Mouse (Mus musculus) bone marrow, adult 2 months (tissue): ENCODE data around the gene Dpp9. TPM values are rescaled to one million over a fixed set of nuclear protein-coding genes. Genes with fewer than 3 reads are reported as not detected.
A peak's percentile ranks its signal among the peaks of the same experiment; 100 is the strongest.

Experiments used
- H3K27ac ChIP-seq: fragments of 200-500 bp; 2 replicates; pipeline ENCODE4 v1.5.1; 2012; ENCODE audit warnings: low read depth, mild to moderate bottlenecking, control low read depth, inconsistent platforms, low read length; ENCODE audit not compliant: control insufficient read depth, poor library complexity, insufficient read depth
- H3K4me1 ChIP-seq: fragments of 200-500 bp; 2 replicates; pipeline ENCODE4 v1.6.1; 2011; ENCODE audit warnings: low read length; ENCODE audit not compliant: control insufficient read depth, insufficient read depth
- H3K4me3 ChIP-seq: fragments of 200-500 bp; replicated peaks from 2 replicates; pipeline ENCODE3; 2011; ENCODE audit warnings: mild to moderate bottlenecking, low read depth, low read length, control low read depth; ENCODE audit not compliant: control insufficient read depth
- CTCF ChIP-seq: fragments of 200-500 bp; IDR thresholded peaks from 2 replicates; pipeline ENCODE4 v1.5.1; 2011; ENCODE audit warnings: low read length, control low read depth; ENCODE audit not compliant: control insufficient read depth, insufficient read depth
- POLR2A ChIP-seq: fragments of 200-500 bp; IDR thresholded peaks from 2 replicates; pipeline ENCODE4 v1.6.1; 2011; ENCODE audit warnings: low read depth, mild to moderate bottlenecking, control low read depth, low read length, borderline replicate concordance; ENCODE audit not compliant: control insufficient read depth
- WGBS: fragments of 180-500 bp; shearing (Covaris S2); methylation state at CpG from one replicate; pipeline ENCODE4 v1.1.7; 2018; 5-methylcytosine and 5-hydroxymethylcytosine counted together
- polyA plus RNA-seq: library from polyadenylated mRNA; stranded (reverse); fragments of >200 nt; gene quantifications from 2 replicates; pipeline ENCODE4 v1.2.4, GENCODE M21; 2011; ENCODE audit warnings: low replicate concordance; ENCODE audit not compliant: missing spikeins, insufficient read depth, insufficient read length

The Dpp9 gene
- polyA plus RNA-seq, 1 experiment = 8.9 TPM

DNA sequence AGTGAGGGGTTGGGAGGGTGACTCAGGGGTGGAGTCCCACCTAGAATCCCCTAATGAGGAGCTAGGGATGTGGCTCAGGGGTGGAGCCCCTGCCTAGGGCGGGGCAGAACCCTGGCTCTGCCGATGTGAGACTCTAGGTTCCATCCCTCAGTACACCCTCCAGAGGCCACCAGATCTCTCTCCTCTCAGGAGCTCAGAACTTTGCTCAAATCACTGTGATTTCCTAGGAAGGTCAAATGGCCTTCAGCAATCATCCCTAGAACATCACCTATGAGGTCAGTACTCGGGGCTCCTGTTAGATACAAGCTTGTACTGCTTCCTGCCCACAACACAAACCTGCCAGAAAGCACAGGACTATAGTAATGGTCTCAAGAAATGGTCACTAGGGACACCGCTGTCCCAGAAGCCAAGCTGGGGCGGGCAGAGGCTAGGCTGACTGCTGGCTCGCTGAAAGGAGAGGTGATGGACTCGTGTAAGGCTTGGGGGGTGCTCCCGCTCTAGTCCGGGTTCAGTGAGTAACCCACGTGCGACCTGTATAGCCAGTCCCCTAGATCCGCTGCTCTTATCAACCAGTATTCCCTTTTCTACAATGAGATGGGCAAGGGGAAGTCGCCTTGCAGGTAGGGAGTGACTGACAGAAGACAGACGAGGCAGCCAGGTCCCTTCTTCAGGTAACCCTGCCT, 35.6 kb downstream of the Dpp9 start:
- TF ChIP-seq POLR2A = no peak
- no peak for TF ChIP-seq CTCF
- WGBS = 2% methylated on average over 14 of the region's 14 CpGs
- H3K4me3 ChIP-seq = peak overlapping the region; percentile 85
- peak overlapping the region; percentile 49 for H3K27ac ChIP-seq
- H3K4me1 ChIP-seq = no peaks in the 10 kb centered on the region; the same call in 1 of the 2 replicates

DNA sequence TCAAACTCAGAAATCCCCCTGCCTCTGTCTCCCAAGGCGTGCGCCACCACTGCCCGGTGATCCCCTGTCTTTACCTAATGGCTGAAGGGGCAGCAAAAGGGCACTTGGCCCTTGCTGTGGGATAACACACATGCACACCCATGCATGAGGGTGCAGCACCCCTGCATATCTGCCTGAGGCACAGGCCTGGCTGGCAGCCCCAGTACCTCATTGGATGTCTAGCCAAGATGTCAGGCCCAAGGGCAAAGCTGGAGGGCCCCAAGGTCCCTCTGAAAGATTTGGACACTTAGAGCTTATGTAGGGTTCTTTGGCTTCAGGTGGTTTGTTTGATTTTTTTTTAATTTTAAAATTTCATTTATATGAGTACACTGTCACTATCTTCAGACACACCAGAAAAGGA, 43.3 kb downstream of the Dpp9 start:
- Histone ChIP-seq H3K4me1 (no peaks in the 10 kb centered on the region), H3K27ac (no peak overlapping the region), H3K4me3 (no peak overlapping the region)
- TF ChIP-seq CTCF (no peak), POLR2A (no peak)
- 89% methylated on average over 3 of the region's 3 CpGs for WGBS

DNA sequence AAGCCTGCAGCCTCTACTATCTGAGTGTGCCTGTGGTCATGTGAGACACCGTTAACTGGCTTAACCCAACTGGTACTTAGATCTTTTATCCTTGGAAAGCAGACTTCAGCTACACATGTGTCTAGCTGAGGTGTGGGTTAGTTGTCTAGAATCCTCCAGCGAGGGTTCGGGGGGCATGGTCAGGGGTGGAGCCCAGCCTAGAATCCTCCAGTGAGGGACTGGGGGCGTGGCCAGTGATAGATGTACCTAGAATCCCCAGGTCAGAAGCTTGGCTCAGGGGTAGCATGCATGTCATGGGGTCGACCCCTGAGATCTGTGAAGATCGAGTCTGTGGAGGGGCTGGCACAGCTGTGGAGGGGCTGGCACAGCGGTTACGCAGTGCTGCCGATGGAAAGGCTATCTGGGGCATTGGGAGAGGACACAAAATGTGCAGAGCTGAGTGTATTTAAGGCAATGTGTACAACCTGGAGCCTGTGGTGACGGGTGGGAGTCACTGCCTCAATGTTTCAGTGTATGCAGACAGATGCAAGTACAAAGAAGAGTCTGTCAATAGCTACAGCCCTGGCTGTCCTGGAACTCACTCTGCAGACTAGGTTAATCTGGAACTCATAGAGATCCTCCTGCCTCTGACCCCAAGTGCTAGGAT, 45.2 kb downstream of the Dpp9 start:
- Histone ChIP-seq H3K4me3 (no peak overlapping the region), H3K4me1 (no peaks in the 10 kb centered on the region), H3K27ac (no peak overlapping the region)
- 76% methylated on average over 10 of the region's 10 CpGs for WGBS
- no peak for TF ChIP-seq POLR2A
- no peak for TF ChIP-seq CTCF

DNA sequence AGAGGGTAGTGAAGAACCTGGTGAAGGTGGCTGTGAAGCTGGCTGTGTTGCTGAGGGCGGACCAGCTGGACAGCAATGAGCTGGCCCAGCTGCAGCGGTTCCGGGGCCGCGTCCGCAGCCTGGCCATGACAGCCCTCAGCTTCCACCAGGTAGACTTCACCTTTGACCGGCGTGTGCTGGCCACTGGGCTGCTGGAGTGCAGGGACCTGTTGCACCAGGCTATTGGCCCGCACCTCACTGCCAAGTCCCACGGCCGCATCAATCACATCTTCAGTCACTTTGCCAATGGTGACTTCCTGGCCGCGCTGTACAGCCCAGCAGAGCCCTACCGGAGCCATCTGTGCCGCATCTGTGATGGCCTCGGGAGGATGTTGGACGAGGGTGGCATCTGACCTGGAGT, 46.8 kb downstream of the Dpp9 start:
- 91% methylated on average over 17 of the region's 17 CpGs for WGBS
- no peak for TF ChIP-seq POLR2A
- TF ChIP-seq CTCF = no peak

DNA sequence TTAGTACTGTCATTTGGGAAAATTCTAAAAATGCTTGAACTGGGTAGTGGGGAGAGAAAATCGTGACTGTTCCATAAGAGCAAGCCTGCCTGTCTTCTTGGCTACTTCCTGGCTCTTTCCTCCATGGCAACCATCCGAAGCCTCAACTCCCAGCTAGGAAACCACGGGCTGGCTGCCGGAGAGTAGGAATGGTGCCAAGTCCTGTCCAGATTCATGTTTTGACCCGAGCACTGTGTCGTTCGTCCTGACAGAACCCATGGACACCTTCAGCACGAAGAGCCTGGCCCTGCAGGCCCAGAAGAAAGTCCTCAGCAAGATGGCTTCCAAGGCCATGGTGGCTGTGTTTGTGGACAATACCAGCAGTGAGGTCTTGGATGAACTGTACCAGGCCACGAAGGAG, 47.2 kb downstream of the Dpp9 start:
- TF ChIP-seq CTCF (no peak), POLR2A (no peak)
- 80% methylated on average over 9 of the region's 9 CpGs for WGBS
- Histone ChIP-seq H3K27ac (no peak overlapping the region), H3K4me3 (no peak overlapping the region), H3K4me1 (no peaks in the 10 kb centered on the region)

More for the DNA sequence above, 46.8 kb downstream of the Dpp9 start:
- Histone ChIP-seq H3K4me1 (no peaks in the 10 kb centered on the region), H3K4me3 (no peak overlapping the region), H3K27ac (no peak overlapping the region)

DNA sequence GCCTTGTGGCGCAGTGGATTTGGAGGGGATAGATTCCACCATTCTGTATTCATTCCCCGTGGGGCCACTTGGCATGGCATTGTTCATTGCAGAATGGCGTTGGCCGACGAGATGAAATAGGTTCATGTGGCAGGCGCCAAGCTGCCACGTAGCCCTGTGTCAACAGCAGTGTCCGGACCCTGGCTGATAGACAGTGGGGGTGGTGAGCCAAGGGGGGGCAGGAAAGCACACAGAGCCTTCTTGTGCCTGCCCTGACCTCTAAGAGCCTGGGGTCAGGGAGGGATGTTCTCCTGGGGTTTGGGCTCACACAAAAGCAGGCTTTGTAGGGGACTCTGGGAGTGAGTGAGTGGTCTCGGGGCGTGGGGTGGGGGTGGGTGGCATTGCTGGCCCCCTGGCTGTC, 48.1 kb downstream of the Dpp9 start:
- 78% methylated on average over 10 of the region's 10 CpGs for WGBS
- Histone ChIP-seq H3K4me3 (no peak overlapping the region), H3K4me1 (no peaks in the 10 kb centered on the region), H3K27ac (no peak overlapping the region)
- TF ChIP-seq POLR2A = no peak

DNA sequence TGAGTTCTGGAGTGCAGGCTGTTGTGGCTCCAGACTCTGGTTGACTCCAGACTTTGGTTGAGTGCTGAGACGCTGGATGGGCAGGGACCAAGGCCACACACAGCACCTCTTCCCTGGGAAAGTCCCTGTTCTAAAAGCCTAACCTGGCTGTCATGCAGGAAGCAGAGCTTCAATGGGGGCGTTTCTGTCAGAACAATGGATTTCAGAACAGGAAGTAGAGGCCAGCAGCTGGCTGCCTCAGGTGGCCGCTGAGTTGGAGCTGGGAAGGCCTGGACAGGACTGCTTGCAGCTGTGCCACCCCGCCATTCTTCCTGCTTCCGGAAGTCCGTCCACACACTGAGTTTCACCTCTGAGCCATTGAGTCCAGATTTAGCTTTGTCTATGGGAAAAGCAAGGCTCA, 48.9 kb downstream of the Dpp9 start:
- no peak for TF ChIP-seq CTCF
- no peak for TF ChIP-seq POLR2A
- Histone ChIP-seq H3K27ac (no peak overlapping the region), H3K4me1 (no peaks in the 10 kb centered on the region), H3K4me3 (no peak overlapping the region)
- 33% methylated on average over 6 of the region's 6 CpGs for WGBS

DNA sequence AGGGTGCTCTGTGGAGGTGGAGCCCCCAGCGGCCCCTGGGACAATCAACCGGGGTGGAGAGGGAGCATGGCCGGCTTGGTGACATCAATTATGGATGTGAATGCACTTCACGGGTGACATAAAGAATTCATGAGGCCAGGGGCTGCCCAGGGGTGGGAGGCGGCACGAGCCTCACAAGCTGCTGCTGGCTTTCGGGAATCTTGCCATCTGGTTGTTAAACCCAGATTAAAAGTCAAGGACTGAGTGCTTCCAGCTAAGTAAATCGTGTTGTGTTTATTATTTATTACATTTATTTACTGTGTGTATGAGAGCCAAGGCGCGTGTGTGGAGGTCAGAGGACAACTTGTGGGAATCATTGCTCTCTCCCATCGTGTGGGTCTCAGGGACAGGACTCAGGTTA, 53.0 kb downstream of the Dpp9 start:
- 86% methylated on average over 11 of the region's 11 CpGs for WGBS
- no peak for TF ChIP-seq CTCF
- no peak for TF ChIP-seq POLR2A
- Histone ChIP-seq H3K27ac (no peak overlapping the region), H3K4me3 (no peak overlapping the region), H3K4me1 (peaks cover 1% of the 10 kb centered on the region; the same call in 1 of the 2 replicates)
